Mouse (Mus musculus) testis, adult 2 months (tissue): ENCODE data around the gene Artn. TPM values are rescaled to one million over a fixed set of nuclear protein-coding genes. Genes with fewer than 3 reads are reported as not detected.

Experiments used
- H3K27ac ChIP-seq: fragments of 200-500 bp; 2 replicates; pipeline ENCODE4 v1.5.1; 2012; ENCODE audit warnings: low read depth, low read length; ENCODE audit not compliant: control insufficient read depth, insufficient read depth
- H3K27me3 ChIP-seq: fragments of 200-500 bp; 2 replicates; pipeline ENCODE4 v1.6.1; 2012; ENCODE audit warnings: mild to moderate bottlenecking, low read length, moderate library complexity; ENCODE audit not compliant: control insufficient read depth, insufficient read depth
- H3K36me3 ChIP-seq: fragments of 200-500 bp; 2 replicates; pipeline ENCODE4 v1.6.1; 2012; ENCODE audit warnings: mild to moderate bottlenecking, low read length; ENCODE audit not compliant: control insufficient read depth, insufficient read depth
- H3K4me1 ChIP-seq: fragments of 200-500 bp; 2 replicates; pipeline ENCODE4 v1.6.1; 2012; ENCODE audit warnings: low read length; ENCODE audit not compliant: control insufficient read depth, insufficient read depth
- H3K4me3 ChIP-seq: fragments of 200-500 bp; 2 replicates; pipeline ENCODE4 v1.5.1; 2012; ENCODE audit warnings: low read depth, mild to moderate bottlenecking, low read length, moderate library complexity, mixed read lengths; ENCODE audit not compliant: control insufficient read depth
- CTCF ChIP-seq: fragments of 200-500 bp; IDR thresholded peaks from 2 replicates; pipeline ENCODE4 v1.5.1; 2012; ENCODE audit warnings: low read depth, mild to moderate bottlenecking, inconsistent platforms, low read length, moderate library complexity; ENCODE audit not compliant: control insufficient read depth, insufficient read depth, insufficient replicate concordance
- POLR2A ChIP-seq: fragments of 200-500 bp; IDR thresholded peaks from 2 replicates; pipeline ENCODE4 v1.6.1; 2012; ENCODE audit warnings: low read depth, mild to moderate bottlenecking, inconsistent platforms, low read length, moderate library complexity; ENCODE audit not compliant: control insufficient read depth
- polyA plus RNA-seq: library from polyadenylated mRNA; depleted of rRNA; stranded (reverse); fragments of >200 nt; gene quantifications from 2 replicates; pipeline ENCODE4 v1.2.3, GENCODE M21; 2012

Artn gene
- polyA plus RNA-seq, 1 experiment, result 9.0 TPM

- Histone ChIP-seq H3K36me3 (no peaks in the 10 kb centered on the region), H3K4me3 (no peak overlapping the region), H3K27ac (no peak overlapping the region), H3K4me1 (peaks cover 2% of the 10 kb centered on the region; the same call in 1 of the 2 replicates), H3K27me3 (no peaks in the 10 kb centered on the region)
- TF ChIP-seq CTCF (no peak), POLR2A (no peak)
These were observed 43.4 kb upstream of the Artn start for GRCm38 (mm10) chr4:117972999-117973398.

- Histone ChIP-seq H3K27ac (peak overlapping the region; percentile 43; the same call in 1 of the 2 replicates), H3K27me3 (no peaks in the 10 kb centered on the region), H3K4me1 (peaks cover 3% of the 10 kb centered on the region), H3K4me3 (no peak overlapping the region), H3K36me3 (no peaks in the 10 kb centered on the region)
- TF ChIP-seq POLR2A (no peak), CTCF (no peak)
These were observed 34.9 kb upstream of the Artn start for GRCm38 (mm10) chr4:117964346-117965025.

- TF ChIP-seq CTCF (no peak), POLR2A (no peak)
- no peak overlapping the region for H3K4me3 ChIP-seq
- peaks cover 3% of the 10 kb centered on the region; the same call in 1 of the 2 replicates for H3K4me1 ChIP-seq
- no peak overlapping the region for H3K27ac ChIP-seq
- no peaks in the 10 kb centered on the region for H3K27me3 ChIP-seq
- no peaks in the 10 kb centered on the region for H3K36me3 ChIP-seq
These were observed 27.9 kb upstream of the Artn start for GRCm38 (mm10) chr4:117957492-117957891.

- no peak overlapping the region for H3K27ac ChIP-seq
- TF ChIP-seq CTCF (no peak), POLR2A (no peak)
- H3K27me3 ChIP-seq, result no peaks in the 10 kb centered on the region
- H3K4me3 ChIP-seq, result no peak overlapping the region
- H3K36me3 ChIP-seq, result no peaks in the 10 kb centered on the region
- H3K4me1 ChIP-seq, result no peaks in the 10 kb centered on the region
These were observed 17.9 kb upstream of the Artn start for GRCm38 (mm10) chr4:117947493-117947892.

- H3K4me3 ChIP-seq, result no peak overlapping the region
- TF ChIP-seq POLR2A, result no peak
- TF ChIP-seq CTCF, result no peak
- H3K36me3 ChIP-seq, result no peaks in the 10 kb centered on the region
- H3K4me1 ChIP-seq, result no peaks in the 10 kb centered on the region
- no peaks in the 10 kb centered on the region for H3K27me3 ChIP-seq
- no peak overlapping the region for H3K27ac ChIP-seq
These were observed 17.2 kb upstream of the Artn start for GRCm38 (mm10) chr4:117946639-117947305.

GRCm38 (mm10) chr4:117943317-117943716 lies 13.8 kb upstream of the Artn start:
- TF ChIP-seq POLR2A, result no peak
- TF ChIP-seq CTCF, result no peak
- Histone ChIP-seq H3K4me3 (no peak overlapping the region), H3K27ac (no peak overlapping the region), H3K36me3 (no peaks in the 10 kb centered on the region), H3K4me1 (no peaks in the 10 kb centered on the region), H3K27me3 (no peaks in the 10 kb centered on the region)

GRCm38 (mm10) chr4:117936964-117937363 lies 7.4 kb upstream of the Artn start:
- H3K4me1 ChIP-seq, result no peaks in the 10 kb centered on the region
- H3K27ac ChIP-seq, result no peak overlapping the region
- no peaks in the 10 kb centered on the region for H3K36me3 ChIP-seq
- no peak overlapping the region for H3K4me3 ChIP-seq
- TF ChIP-seq CTCF, result no peak
- no peak for TF ChIP-seq POLR2A
- no peaks in the 10 kb centered on the region for H3K27me3 ChIP-seq

GRCm38 (mm10) chr4:117934081-117934480 lies 4.5 kb upstream of the Artn start:
- Histone ChIP-seq H3K27me3 (no peaks in the 10 kb centered on the region), H3K4me3 (no peak overlapping the region), H3K27ac (no peak overlapping the region), H3K4me1 (peaks cover 11% of the 10 kb centered on the region), H3K36me3 (no peaks in the 10 kb centered on the region)
- TF ChIP-seq POLR2A (no peak), CTCF (no peak)
